Mouse (Mus musculus) midbrain, postnatal 0 days (tissue): Measurements from ENCODE around the gene Slc29a1. TPM values are rescaled to one million over a fixed set of nuclear protein-coding genes. Genes with fewer than 3 reads are reported as not detected.

Experiments
- ATAC-seq: fragments of 200-750 bp; cut with Nextera tagmentation; 2 replicates; pipeline ENCODE4 v1.8.0; 2017; ENCODE audit warnings: moderate number of reproducible peaks, mild to moderate bottlenecking, moderate TSS enrichment, moderate library complexity; ENCODE audit not compliant: low FRiP score
- DNase-seq: peaks from one replicate; pipeline ENCODE4 v3.0.0-alpha.2; 2015; ENCODE audit warnings: low spot score
- H3K27ac ChIP-seq: fragments of 300-500 bp; sonication (generic); 2 replicates; pipeline ENCODE4 v1.5.1; 2014; ENCODE audit warnings: low read depth, mild to moderate bottlenecking, low read length, mixed read lengths
- H3K27me3 ChIP-seq: fragments of 300-500 bp; sonication (generic); 2 replicates; pipeline ENCODE4 v1.6.1; 2014; ENCODE audit warnings: low read length, control low read depth, mixed read lengths; ENCODE audit not compliant: insufficient read depth
- H3K36me3 ChIP-seq: fragments of 300-500 bp; sonication (generic); 2 replicates; pipeline ENCODE4 v1.6.1; 2014; ENCODE audit warnings: low read length, control low read depth, mixed read lengths; ENCODE audit not compliant: insufficient read depth
- H3K4me1 ChIP-seq: fragments of 300-500 bp; sonication (generic); 2 replicates; pipeline ENCODE4 v1.6.1; 2014; ENCODE audit warnings: mild to moderate bottlenecking, control low read depth, antibody characterized with exemption, low read length, mixed read lengths; ENCODE audit not compliant: insufficient read depth
- H3K4me2 ChIP-seq: fragments of 300-500 bp; sonication (generic); 2 replicates; pipeline ENCODE4 v1.6.1; 2014; ENCODE audit warnings: low read depth, mild to moderate bottlenecking, low read length, mixed read lengths; ENCODE audit not compliant: poor library complexity, severe bottlenecking
- H3K4me3 ChIP-seq: fragments of 300-500 bp; sonication (generic); 2 replicates; pipeline ENCODE4 v1.5.1; 2014; ENCODE audit warnings: low read depth, mild to moderate bottlenecking, low read length, moderate library complexity
- H3K9ac ChIP-seq: fragments of 300-500 bp; sonication (generic); replicated peaks from 2 replicates; pipeline ENCODE4 v1.6.1; 2014; ENCODE audit warnings: mild to moderate bottlenecking, low read length, moderate library complexity, mixed read lengths; ENCODE audit not compliant: poor library complexity, severe bottlenecking
- H3K9me3 ChIP-seq: fragments of 300-500 bp; sonication (generic); 2 replicates; pipeline ENCODE4 v1.6.1; 2016; ENCODE audit warnings: low read length, control low read depth
- CTCF ChIP-seq: IDR thresholded peaks from 2 replicates; pipeline ENCODE4 v1.5.1; 2016; ENCODE audit warnings: antibody characterized with exemption, mild to moderate bottlenecking
- WGBS: fragments of 180-500 bp; shearing (Covaris S2); extraction: QIAGEN DNeasy Blood & Tissue Kit; methylation state at CpG from one replicate; pipeline ENCODE4 v1.1.7; 2014; 5-methylcytosine and 5-hydroxymethylcytosine counted together
- polyA plus RNA-seq: library from polyadenylated mRNA; unstranded; fragments of >200 nt; fragmentation: Nextera tagmentation; extraction: Ambion mirVana; gene quantifications from 2 replicates; pipeline ENCODE4 v1.2.1, GENCODE M21; 2015
- total RNA-seq: library from RNA; depleted of rRNA; stranded (reverse); fragments of >200 nt; gene quantifications from 2 replicates; pipeline ENCODE4 v1.2.3, GENCODE M21; 2014

Gene Slc29a1
- total and polyA plus RNA-seq, 2 experiments from 2014 or later: 38.4 to 82.1 TPM

DNA sequence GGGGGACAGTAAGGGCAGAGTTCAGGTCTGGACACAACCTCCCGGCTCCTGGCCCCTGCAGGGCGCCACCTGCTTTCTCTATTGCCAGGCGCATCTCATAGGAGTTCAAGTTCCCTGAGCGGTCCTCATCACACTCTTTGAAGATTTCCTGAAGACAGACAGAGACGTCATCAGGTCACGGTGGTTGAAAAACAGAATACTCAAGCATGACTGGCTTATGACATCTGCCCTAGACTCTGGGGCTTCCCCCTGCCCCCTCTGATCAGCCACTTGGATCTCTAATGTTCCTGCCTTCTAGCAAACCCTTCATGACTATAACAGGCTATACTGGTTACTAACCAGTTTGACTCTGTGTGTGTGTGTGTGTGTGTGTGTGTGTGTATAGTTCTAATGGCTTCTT is 32.5 kb upstream of the Slc29a1 start:
- no peak overlapping the region for H3K9ac ChIP-seq
- no peaks in the 10 kb centered on the region for H3K9me3 ChIP-seq
- no peak overlapping the region for H3K4me3 ChIP-seq
- no peak for TF ChIP-seq CTCF
- WGBS: 79% methylated on average over 6 of the region's 6 CpGs
- H3K4me1 ChIP-seq: peaks cover 5% of the 10 kb centered on the region; the same call in 1 of the 2 replicates
- H3K27me3 ChIP-seq: peaks cover 3% of the 10 kb centered on the region; the same call in 1 of the 2 replicates
- ATAC-seq (no peak), DNase-seq (no peak)
- no peak overlapping the region for H3K4me2 ChIP-seq
- no peak overlapping the region for H3K27ac ChIP-seq
- no peaks in the 10 kb centered on the region for H3K36me3 ChIP-seq

DNA sequence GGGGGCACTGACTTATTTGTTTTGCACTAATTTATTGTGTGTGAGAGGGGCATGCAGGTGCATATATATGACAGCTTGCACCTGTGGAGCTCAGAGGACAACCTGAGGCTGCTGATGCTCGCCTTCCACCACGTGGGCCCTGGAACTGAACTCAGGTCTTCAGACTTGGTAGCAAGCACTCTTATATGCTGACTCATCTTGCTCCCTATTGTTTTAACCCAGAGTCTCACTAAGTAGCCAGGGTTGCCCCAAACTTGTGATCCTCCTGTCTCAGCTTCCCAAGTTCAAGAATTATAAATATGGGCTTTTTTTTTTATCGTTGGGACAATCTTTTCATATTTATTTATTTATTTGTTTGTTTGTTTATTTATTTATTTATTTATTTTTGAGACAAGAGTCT is 31.6 kb upstream of the Slc29a1 start:
- 66% methylated on average over 3 of the region's 3 CpGs for WGBS
- peaks cover 5% of the 10 kb centered on the region; the same call in 1 of the 2 replicates for H3K4me1 ChIP-seq

GRCm38 (mm10) chr17:45629861-45630694 is 30.7 kb upstream of the Slc29a1 start:
- Histone ChIP-seq H3K4me3 (peak overlapping the region; percentile 40), H3K4me2 (peak overlapping the region; percentile 63), H3K27ac (peak overlapping the region; percentile 81), H3K9ac (peak overlapping the region; percentile 59), H3K9me3 (no peaks in the 10 kb centered on the region), H3K36me3 (no peaks in the 10 kb centered on the region), H3K27me3 (peaks cover 3% of the 10 kb centered on the region; the same call in 1 of the 2 replicates), H3K4me1 (peaks cover 5% of the 10 kb centered on the region; the same call in 1 of the 2 replicates)
- WGBS: 1% methylated on average over 34 of the region's 34 CpGs
- ATAC-seq: peak; percentile 84
- peak; percentile 91 for DNase-seq
- TF ChIP-seq CTCF: peak; percentile 81

More for the DNA sequence above, 31.6 kb upstream of the Slc29a1 start:
- no peak for DNase-seq
- no peak for TF ChIP-seq CTCF
- Histone ChIP-seq H3K9ac (0 out of 2 replicates have a peak overlapping the region, but pooled peaks have one; percentile 59), H3K9me3 (no peaks in the 10 kb centered on the region), H3K4me2 (peak overlapping the region; percentile 63), H3K36me3 (no peaks in the 10 kb centered on the region), H3K27me3 (peaks cover 3% of the 10 kb centered on the region; the same call in 1 of the 2 replicates), H3K27ac (0 out of 2 replicates have a peak overlapping the region, but pooled peaks have one; percentile 81), H3K4me3 (peak overlapping the region; percentile 40)
- ATAC-seq: peak; percentile 5; the same call in 1 of the 2 replicates

DNA sequence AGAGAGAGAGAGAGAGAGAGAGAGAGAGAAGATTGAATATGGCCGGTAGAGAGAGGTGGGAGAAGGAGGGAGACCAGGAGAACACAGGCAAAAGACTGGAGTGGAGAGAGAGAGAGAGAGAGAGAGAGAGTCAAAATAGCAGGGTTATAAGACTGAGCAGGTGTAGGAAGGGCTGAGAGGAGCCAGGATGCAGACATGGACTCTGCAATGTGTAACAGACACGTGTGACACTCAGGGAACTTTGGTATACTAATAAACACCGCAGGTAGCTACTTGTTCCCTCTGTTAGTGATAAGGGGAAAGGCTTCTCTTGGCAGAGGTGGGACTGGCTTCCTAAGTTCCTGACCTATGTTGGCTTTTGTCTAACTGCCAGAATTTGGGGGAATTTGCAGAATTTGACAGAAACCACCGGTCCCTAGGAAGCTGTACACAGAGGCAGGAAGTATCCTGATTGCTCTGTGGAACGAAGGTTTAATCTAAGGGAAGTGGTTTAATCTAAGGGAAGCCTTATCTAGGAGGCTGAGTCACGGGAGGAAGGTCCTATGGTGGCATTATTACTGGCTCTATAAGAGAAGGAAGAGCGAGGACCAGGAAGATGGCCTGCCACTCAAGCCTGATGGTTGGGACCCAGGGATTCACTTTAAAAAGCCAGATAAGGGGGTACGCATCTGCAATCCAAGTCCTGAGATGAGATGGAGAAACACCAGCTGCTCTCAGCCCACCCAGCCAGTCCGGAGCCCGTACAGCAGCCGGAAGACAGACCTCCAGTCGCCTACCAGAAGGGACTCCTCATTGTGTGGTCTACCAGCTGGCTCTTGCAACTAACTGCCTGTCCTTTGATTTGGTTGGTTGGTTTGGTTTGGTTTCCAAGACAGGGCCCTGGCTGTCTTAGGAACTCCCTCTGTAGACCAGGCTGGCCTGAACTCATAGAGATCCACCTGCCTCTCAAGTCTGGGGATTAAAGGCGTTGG is 29.8 kb upstream of the Slc29a1 start:
- peak; percentile 42 for DNase-seq
- H3K36me3 ChIP-seq: no peaks in the 10 kb centered on the region
- WGBS: 65% methylated on average over 13 of the region's 13 CpGs

GRCm38 (mm10) chr17:45628160-45628559 is 28.8 kb upstream of the Slc29a1 start:
- H3K4me3 ChIP-seq: no peak overlapping the region
- no peak overlapping the region for H3K9ac ChIP-seq
- H3K27me3 ChIP-seq: no peaks in the 10 kb centered on the region
- DNase-seq: no peak
- H3K9me3 ChIP-seq: no peaks in the 10 kb centered on the region
- no peak overlapping the region for H3K4me2 ChIP-seq
- 21% methylated on average over 3 of the region's 3 CpGs for WGBS
- no peak overlapping the region for H3K27ac ChIP-seq
- ATAC-seq: no peak
- H3K4me1 ChIP-seq: peaks cover 5% of the 10 kb centered on the region; the same call in 1 of the 2 replicates
- no peaks in the 10 kb centered on the region for H3K36me3 ChIP-seq
- no peak for TF ChIP-seq CTCF

More for the DNA sequence above, 29.8 kb upstream of the Slc29a1 start:
- peak overlapping the region; percentile 40 for H3K4me3 ChIP-seq
- H3K27me3 ChIP-seq: peaks cover 3% of the 10 kb centered on the region; the same call in 1 of the 2 replicates
- peak overlapping the region; percentile 81 for H3K27ac ChIP-seq
- H3K9ac ChIP-seq: no peak overlapping the region
- ATAC-seq: no peak
- no peak for TF ChIP-seq CTCF
- no peaks in the 10 kb centered on the region for H3K9me3 ChIP-seq
- peaks cover 5% of the 10 kb centered on the region; the same call in 1 of the 2 replicates for H3K4me1 ChIP-seq
- H3K4me2 ChIP-seq: peak overlapping the region; percentile 63
